Mouse (Mus musculus) lung, postnatal 0 days (tissue): Measurements from ENCODE around the gene Plxna1.

Experiments
- CTCF ChIP-seq: IDR thresholded peaks from 2 replicates; pipeline ENCODE4 v1.5.1; 2016; ENCODE audit warnings: antibody characterized with exemption, mild to moderate bottlenecking
- EP300 ChIP-seq: IDR thresholded peaks from 2 replicates; pipeline ENCODE4 v1.6.1; 2016; ENCODE audit warnings: antibody characterized with exemption, mild to moderate bottlenecking, control low read depth

DNA sequence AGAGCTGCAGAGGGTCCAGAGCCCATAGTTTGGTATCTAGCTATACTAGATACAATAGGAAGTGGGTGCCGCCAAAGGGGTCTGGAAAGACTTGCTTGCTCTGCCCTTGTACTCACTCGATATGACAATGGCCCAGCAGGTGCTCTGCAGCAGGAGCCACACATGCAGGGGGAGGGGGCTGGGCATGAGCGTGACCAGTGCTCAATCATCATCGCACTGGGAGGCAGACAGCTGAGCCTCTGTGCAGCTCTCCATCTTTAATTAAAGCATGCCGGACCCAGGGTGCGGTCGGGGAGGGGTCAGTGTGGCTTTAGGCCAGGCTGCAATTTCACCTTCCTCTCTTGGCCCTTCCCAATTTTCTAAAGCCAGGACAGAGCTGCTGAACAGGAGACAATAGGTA, 70.9 kb downstream of the Plxna1 start:
- no peak for TF ChIP-seq EP300
- no peak for TF ChIP-seq CTCF
